Mouse (Mus musculus) frontal cortex, postnatal 10 days (tissue): Measurements from ENCODE around the gene Slc25a41.
"Not testable (repeated sequence)": the region's sequence is repeated elsewhere in the genome, so short reads cannot be mapped to it uniquely, and the experiment has no call there.

ENCODE experiments used
- DNase-seq, 2 experiments: peaks; one replicate each; pipeline ENCODE4 v3.0.0; 2022; ENCODE audit warnings: low spot score in 2 of 2, mixed read lengths in 1 of 2

Gene Slc25a41

DNA sequence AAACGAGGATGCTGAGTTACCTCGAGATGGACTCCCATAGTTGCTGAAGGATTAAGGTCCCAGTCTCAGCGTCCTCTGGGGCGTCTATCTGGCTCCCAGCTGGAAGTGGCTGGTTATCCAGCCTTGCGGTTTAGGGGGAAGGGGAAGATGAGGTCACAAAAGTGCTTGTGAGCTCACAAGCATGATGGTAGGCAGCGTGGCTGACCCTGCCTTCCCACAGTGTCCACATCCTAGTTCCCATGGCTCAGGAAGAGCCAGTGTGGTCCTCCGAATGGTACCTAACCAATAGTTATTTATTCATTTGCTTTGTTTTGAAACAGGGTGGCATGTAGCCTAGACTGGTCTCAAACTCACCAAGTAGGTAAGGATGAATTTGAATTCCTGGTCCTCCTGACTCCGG is at the start of gene Slc25a41:
Gene Slc25a41 (minus strand): TSS at position 101 of the 400 bp plus-strand sequence.
- no peak for DNase-seq

DNA sequence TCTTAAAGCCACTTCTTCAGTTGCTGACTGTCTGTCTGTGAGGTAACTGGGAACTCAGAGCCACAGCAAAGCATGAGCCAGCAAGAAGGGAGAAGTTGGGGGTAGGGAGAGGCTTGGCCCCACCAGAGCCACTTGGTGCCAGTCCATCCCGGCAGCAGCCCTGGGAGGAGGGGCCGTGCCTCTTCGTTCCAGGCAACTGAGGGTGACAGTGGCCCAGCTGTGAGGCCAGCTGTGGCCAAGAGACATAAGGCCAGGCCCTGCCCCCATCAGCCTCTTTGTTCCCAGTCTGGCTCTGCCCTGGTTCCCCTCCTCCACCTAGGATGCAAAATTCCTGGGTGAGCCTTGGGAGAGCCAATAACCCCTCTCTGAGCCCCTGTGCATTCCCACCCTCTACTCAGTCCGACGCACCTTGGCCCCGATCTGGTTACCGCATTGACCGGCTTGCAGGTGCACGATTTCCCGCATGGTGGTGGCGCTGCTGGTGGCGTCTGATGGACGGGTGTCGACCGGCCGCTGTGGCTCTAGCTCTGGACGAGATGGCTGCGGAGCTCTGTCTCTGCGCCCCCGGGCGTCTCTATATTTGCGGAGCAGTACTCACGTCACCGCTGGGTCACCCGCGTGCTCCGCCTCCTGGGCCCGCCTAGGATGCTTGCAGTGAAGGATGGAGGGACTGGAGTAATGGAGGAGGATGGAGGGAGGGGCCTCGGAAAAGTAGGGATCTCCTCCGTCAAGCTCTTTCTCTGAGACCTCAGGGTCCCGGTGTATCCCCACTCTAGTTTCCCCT is 45.8 kb upstream of the Slc25a41 start, which contains the start of gene Tubb4a:
Gene Tubb4a (minus strand): TSS at position 734 of the 784 bp plus-strand sequence.
- DNase-seq, result peak; percentile 77 to 83

DNA sequence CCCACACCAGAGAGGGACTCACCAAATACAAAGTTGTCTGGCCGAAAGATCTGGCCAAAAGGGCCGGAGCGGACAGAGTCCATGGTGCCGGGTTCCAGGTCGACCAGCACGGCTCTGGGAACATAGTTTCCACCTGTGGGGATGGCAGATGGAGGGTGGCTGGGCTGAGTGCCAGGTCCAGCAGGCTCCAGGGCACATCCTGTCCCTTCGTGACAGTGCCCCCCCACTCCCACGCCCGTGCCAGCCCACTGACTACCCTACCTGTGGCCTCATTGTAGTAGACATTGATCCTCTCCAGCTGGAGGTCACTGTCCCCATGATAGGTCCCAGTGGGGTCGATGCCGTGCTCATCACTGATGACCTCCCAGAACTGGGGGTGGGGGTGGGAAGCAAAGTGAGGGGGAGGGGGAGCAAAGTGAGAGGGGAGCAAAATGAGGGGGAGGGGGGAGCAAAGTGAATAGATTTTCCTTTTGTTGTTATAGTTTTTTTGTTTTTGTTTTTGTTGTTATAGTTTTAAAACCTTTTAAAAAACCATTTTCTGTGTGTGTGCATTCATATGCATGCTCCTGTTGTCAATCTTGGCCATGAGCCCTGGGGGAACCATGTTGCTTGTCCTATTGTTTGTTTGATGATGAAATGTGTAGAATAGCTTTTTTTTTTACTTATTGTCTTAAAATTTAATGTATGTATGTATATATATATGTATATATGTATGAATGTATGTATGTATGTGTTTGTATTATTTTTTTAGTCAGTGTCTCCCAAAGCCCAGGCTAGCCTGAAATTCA is 44.7 kb upstream of the Slc25a41 start:
- peak in 1 of 2 experiments; percentile 19 for DNase-seq

DNA sequence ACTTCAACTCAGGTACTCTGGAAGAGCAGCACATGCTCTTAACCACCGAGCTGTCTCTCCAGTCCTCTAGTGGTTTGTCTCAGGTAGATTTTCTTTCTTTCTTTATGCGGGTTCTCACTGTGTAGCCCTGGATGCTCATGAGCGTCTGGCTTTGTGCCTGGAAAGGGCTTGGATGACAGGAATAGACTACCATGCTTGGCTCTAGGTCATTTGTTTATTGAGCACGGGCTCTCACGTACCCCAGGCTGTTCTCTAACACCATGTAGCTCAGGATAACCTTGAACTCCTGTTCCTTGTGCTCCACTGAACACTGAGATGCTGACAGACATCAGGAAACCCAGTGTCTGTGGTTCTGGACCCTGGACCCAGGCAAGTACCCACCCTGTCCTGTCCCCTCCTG is 41.0 kb upstream of the Slc25a41 start:
- no peak for DNase-seq

DNA sequence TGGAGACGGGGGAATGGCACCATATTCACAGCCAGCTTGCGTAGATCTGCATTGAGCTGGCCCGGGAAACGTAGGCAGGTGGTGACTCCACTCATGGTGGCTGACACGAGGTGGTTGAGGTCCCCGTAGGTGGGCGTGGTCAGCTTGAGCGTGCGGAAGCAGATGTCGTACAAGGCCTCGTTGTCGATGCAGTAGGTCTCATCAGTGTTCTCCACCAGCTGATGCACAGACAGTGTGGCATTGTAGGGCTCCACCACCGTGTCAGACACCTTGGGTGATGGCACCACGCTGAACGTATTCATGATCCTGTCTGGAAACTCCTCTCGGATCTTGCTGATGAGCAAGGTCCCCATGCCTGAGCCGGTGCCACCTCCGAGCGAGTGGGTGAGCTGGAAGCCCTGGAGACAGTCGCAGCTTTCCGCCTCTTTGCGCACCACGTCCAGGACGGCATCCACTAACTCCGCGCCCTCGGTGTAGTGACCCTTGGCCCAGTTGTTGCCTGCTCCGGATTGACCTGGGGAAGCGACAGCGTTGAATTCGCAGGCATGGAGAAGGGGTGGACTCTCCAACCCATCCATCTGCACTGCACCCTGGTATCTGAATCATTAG is 39.9 kb upstream of the Slc25a41 start:
- no peak for DNase-seq

DNA sequence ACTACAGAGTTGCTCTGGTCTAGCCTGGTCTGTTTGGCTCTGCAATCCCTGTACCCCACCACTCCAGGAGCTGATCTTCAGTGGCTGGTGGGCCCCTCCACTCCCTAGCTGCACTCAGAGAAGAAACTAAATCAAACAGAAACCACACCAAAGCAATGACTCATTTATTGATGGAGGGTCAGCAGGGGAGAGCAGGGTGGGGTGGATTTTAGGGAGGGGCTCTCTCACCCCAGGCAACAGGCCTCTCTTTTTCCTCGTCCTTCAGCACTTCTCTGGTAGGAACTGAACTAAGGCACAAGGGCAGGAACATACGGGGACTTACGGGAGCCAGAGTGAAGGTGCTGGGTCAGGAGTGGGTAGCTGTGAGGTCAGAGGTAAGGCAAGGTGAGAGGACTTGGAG is 38.5 kb upstream of the Slc25a41 start:
- DNase-seq, result no peak

DNA sequence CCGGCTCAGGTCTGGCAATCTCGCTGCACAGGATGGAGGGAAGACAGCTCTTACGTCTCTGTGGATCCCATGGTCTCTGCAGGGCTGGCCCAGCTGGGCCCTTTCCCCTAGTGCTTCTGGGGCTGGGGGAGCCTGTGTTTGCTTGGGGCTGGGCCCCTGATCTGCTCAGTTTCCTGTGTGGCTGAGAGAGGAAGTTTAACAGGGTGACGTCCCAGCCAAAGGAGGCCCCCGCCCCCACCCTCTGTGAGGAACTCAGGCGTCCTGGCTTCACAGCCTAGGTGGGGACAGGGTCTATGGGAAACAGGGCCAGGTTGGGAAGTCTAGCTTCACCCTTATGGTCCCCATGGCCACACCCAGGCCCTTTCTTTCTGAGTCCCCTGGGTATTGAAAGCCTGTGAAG is 36.9 kb upstream of the Slc25a41 start, which contains the start of gene Dennd1c:
Gene Dennd1c (minus strand): TSS at position 179 of the 400 bp plus-strand sequence.
- no peak for DNase-seq

DNA sequence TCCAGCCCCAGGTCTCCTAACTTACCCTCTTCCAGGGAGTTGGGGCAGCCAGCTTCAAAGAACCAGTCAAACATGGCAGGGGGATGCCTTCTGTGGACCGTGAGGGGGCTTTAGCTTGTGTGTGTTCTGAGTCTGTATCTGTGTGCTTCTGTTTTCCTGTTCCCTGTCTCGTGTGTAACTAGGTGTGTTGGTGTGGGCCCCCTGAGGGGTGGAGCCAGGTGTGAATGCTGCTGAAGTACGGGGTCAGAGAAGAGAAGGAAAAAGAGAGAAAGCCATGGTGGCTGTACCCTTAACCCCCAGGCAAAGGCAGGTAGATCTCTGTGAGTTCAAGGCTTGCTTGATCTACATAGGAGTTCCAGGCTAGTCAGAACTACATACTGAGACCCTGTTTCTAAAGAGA is 35.5 kb upstream of the Slc25a41 start:
- no peak for DNase-seq

DNA sequence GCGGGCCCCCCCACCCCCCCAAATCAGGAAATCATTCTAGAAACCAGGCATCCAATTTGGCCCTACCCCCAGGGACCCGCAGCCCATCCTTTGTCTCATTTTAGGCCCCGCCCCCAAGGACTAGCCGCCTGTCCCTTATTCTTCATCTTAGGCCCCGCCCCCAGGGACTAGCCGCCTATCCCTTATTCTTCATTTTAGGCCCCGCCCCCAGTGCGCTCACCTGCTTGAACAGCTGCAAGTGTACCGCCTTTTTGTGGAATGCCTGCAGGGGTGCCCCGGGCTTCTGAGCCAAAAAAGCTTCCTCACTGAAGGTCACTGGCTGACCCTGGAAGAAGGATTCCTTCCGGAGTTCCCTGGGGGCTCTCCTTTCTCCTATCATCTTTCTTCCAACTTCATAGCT is 29.2 kb upstream of the Slc25a41 start:
- DNase-seq, result no peak

DNA sequence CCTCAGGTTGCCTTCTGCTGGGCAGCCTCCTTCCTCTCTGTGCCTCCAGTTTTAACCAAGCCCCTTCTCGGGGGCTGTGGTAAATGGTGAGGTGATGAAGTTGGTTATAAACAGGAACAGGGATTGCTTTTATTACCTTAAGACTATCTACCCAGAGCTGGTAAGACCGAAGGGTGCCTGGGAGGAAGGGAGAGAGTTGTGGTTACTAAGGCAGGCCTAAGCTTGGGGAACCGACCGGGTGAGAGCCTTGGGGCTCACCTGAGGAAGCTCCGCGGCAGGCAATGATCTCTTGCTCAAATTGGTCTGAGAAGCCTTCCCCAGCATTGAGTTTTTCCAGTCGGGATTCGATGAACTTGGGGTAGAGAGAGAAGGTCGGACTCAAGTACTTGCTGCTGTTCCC is 28.8 kb upstream of the Slc25a41 start:
- no peak for DNase-seq

DNA sequence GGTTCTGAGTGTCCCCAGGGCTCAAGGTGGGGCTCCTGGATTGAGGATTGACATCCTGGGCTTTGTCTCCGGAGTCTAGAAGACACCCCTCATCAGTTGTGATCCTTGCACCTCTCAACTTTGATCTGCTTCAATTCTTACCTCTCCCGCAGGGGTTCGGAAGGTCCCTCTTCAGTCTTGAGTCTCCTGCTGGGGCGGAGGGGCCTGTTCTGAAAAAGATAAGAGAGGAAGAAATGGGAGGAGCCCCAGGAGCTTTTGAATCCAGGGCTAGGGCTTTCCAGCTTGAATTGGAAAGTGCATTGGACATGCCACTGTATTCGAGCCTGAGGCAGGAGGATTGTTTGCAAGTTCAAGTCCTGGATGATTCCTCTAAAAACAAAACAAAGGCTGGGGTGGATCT is 25.5 kb upstream of the Slc25a41 start:
- no peak for DNase-seq

DNA sequence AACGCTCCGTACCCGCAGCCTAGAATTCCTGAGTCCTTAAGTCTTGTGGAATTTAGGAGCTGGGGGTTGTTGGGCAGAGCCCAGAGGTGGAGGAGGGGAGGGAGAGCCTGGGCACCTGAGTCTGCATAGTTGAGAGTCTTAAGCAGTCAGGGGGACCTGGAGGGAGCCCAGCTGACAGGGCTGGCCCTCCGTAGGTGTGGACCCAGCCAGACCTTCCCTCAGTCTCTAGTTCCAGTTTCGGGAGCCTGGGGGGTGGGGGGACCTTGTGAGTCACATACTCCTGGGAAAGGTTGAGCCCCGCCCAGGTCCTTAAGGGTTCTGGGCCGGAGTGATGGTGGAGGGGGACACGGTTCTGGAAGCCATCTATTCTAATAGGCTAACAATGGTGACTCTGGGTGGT is 21.6 kb upstream of the Slc25a41 start:
- no peak for DNase-seq

DNA sequence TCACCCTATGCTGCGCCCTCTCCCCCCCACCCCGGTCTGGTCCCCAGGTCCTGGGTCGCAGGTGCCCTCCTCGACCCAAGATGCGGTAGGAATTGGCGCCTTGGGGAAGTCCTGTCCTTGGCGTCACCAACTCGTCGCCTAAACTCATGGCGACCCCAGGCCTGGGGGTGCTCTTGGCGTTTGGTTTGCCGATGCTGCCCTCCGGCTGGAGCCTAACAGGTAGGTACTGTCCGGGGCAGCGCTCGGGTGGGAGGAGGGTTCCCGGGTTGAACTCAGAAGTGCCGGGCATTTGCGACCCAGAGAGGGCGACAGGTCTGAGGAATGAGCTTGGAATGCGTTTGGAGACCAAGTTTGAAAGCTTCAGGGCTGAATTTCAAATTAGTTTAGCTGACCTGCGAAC is 21.1 kb upstream of the Slc25a41 start:
- DNase-seq, result no peak

DNA sequence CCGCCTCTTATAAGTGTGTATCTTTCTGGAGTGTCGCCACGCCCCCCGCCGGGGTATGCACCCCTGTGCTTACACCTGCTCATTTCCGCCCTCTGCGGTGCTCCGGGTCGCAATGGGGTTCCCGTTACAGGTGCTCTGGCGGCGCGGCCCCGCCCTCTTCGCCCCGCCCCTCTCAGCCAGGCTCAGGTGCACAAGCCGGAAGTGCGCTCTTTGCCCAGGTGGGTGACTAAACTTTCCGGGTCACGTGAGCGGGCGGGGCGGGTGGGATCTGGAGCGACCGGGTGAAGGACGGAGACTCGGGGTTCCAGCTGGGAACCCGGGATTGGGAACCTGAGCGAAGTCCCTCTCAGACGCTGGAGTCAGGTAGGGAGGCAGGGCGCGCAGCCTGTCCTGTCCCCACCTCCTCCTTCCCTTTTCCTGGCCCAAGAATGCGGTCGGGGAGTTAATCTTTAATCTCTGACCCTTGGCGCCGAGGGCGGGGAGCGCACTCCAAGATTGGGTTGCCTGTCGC is 20.6 kb upstream of the Slc25a41 start:
- DNase-seq, result no peak

DNA sequence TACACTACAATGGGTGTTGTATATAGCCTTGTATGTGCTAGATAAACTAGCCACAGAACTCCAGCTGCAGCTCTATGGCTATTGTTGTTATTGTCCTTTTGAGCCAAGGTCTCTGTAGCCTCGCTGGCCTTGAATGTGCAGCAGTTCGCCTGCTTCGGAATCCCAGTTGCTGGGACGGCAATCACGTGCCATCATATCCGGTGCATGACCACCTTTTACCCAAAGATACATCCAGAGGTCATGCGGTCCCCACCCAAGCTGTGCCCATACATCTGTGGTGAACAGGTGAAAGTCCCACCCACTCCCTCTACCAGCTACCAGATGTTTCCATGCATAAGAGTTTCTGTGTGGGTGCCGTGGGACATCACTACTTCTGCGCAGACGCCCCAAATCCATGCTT is 19.6 kb upstream of the Slc25a41 start:
- DNase-seq, result no peak

DNA sequence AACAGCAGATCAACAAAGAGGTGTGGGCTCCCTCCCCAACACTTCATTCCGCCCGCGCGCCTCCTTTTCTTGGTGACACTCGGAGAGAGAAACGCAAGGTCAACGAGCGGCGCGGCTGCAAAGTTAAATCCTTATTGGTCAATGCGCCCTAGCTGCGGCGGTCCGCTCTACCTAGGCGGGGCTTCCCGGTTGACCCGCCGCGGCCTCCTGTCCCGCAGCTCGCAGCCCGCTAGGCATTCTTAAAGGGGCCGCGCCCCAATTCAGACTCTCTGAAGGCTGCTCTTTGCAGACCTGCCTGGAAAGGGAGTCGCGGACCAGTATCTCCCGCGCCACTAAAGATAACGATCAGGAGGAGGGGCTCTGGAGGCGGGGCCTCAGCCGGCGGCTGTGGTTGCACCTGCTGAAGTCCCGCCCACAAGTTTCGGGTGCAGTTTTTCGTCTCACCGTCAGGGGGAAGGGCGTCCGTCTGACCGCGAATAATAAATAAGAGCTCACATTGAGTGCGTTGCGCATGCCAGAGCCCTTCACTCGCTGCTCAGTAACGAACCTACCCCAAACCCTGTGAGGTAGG is 18.9 kb upstream of the Slc25a41 start:
- peak; percentile 92 to 94 for DNase-seq

DNA sequence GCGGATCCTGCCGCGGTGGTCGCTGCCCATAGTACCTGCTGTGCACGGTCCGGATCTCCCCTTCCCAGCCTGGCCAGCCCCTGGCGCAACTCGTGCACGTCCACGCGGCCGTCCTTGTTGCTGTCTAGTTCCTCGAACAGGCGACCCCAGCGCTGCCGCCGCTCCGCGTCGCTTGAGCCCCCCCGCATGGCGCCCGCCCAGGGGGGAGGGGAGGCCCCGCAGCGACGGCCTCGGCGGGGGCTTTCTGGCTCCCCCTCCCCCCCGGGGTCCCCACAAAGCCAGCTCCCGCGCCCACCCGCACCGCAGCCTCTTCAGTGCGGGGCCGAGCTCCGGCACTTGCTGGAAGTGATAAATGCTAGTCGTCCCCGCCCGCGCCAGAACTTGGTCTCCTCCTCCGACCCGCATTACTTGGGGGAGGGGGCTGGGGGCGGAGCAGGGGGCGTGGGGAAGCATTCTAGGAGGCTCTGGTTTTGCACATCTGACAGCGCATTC is 18.1 kb upstream of the Slc25a41 start, which contains the start of gene Slc25a23:
Gene Slc25a23 (minus strand): TSS at position 378 of the 492 bp plus-strand sequence.
- DNase-seq, result peak; percentile 79 to 81

DNA sequence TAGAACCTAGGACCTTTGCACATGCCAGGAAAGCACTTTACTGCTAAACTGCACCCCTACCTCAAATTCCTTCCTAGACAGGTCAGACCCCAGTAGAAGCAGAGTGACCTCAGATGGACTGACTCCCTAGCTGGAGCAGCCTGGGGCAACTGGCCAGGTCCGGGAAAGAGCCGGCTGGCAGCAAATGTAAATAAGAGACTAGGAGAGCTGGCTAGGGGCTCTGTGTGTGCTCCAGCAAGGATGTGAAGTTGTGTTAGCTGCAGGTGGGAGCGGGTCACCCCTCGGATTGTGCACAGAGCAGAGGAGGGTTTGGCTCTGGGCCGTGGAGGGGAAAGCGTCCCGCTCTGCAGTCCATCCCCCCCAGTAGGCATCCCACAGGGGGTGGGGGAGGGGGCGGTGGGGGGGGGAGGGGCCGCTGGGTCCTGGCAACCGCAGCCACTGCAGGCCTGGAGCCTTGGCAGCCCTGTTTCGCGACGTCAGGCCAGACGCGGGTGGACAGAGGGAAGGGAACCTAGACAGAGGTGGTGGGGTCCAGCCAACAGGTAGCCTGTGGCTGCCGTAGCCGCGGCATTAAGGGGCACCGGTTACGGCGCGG is 17.5 kb upstream of the Slc25a41 start, which contains the start of gene Crb3:
Gene Crb3 (plus strand): TSS at position 215 of the 595 bp plus-strand sequence.
- peak in 1 of 2 experiments; percentile 34 for DNase-seq

DNA sequence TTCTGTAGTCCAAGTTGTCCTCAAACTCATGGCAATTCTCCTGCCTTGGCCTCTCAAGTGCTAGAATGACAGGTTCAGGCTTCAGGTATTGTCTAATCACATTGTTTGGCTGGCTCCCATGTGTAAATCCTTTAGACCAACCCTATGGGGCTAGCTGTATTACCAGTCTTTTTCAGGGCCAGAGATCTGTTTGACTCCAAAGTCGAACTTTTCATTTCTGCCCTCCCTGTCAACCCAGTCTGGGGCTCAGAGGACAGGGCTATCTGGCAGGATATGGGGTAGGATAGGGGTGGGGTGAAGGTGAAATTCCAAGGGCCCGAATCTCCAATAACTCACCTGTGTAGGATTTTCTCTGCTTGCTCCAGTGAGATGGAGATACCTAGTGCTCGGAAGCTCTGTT is 14.8 kb upstream of the Slc25a41 start:
- DNase-seq, result no peak

DNA sequence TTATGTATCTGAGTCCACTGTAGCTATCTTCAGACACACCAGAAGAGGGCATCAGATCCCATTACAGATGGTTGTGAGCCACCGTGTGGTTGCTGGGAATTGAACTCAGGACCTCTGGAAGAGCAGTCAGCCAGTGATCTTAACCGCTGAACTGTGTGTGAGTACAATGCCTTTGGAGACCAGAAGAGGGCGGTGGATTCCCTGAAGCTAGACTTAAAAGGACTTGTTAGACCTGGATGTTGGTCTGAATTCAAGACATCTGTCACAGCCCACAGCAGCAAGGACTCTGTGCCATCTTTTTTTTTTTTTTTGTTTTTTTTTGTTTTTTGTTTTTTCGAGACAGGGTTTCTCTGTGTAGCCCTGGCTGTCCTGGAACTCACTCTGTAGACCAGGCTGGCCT is 10.2 kb upstream of the Slc25a41 start:
- not testable (repeated sequence) for DNase-seq

DNA sequence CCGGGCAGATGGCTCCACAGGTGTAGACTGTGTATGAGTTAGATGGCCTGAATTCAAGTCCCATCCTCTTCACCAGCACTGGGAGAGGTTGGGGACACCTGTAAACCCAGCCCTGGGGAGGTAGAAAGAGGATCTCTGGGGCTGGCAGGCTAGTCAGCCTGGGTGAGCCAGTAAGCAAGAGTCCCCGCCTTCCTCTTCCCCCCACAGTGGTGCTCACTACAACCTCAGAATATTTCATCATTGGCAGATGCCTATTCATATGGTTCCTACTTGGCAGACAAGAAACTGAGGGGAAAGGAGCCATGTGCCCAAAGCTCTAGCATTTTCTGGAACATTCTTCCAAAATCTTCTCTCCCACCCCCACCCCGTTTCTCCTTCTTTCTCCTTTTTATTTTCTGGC is 7.4 kb upstream of the Slc25a41 start:
- DNase-seq, result no peak
